Mouse (Mus musculus): ENCODE measurements around the gene Map4.

GRCm38 (mm10) chr9:110022151-110022550 is 90.9 kb downstream of the Map4 start:
- TF ChIP-seq CTCF (IDR thresholded peaks at IDR 0.05; ENCODE audit: low read depth) (no peak), EP300 (IDR thresholded peaks at IDR 0.05; ENCODE audit: low read depth) (no peak)

All from liver, embryonic 14.5 days (tissue).